Mouse (Mus musculus): ENCODE data around the gene Cps1. TPM values are rescaled to one million over a fixed set of nuclear protein-coding genes. Genes with fewer than 3 reads are reported as not detected.

The Cps1 gene
- total RNA-seq, 2 experiments from 2014 or later, result 0.36 TPM; not detected in 1

- DNase-seq (ENCODE audit: low spot score in 2 of 2), result no peak
These were observed 112.0 kb downstream of the Cps1 start for GRCm38 (mm10) chr1:67234861-67235260.

- no peak for DNase-seq (ENCODE audit: low spot score in 2 of 2)
These were observed 112.8 kb downstream of the Cps1 start for GRCm38 (mm10) chr1:67235468-67236217.

GRCm38 (mm10) chr1:67238446-67238845, 115.6 kb downstream of the Cps1 start:
- no peak for DNase-seq (ENCODE audit: low spot score in 2 of 2)

GRCm38 (mm10) chr1:67238941-67239340, 116.1 kb downstream of the Cps1 start:
- DNase-seq (ENCODE audit: low spot score in 2 of 2), result no peak

GRCm38 (mm10) chr1:67265222-67265621, 142.4 kb downstream of the Cps1 start:
- no peak for DNase-seq (ENCODE audit: low spot score in 2 of 2)

- DNase-seq (ENCODE audit: low spot score in 2 of 2), result no peak
These were observed 145.1 kb downstream of the Cps1 start for GRCm38 (mm10) chr1:67267972-67268371.

GRCm38 (mm10) chr1:67268450-67268849, 145.6 kb downstream of the Cps1 start:
- no peak for DNase-seq (ENCODE audit: low spot score in 2 of 2)

- no peak for DNase-seq (ENCODE audit: low spot score in 2 of 2)
These were observed 153.4 kb downstream of the Cps1 start for GRCm38 (mm10) chr1:67276270-67276669.

Other genes with a start within 250 kb of the Cps1 start
- gene Myl1, start 177.6 kb upstream of the Cps1 start, total RNA-seq (2021), result 10 to 100 TPM; 13.6 to 60.3 TPM
- 10 to 100 TPM; 43.2 to 50.0 TPM for gene Lancl1, start 84.2 kb upstream of the Cps1 start, total RNA-seq (2021)

Measured in adrenal gland, adult 18-20 months (tissue).